Mouse (Mus musculus) spleen, adult 2 months (tissue): ENCODE measurements at regions not wholly inside any gene's neighbourhood (a gene's known extent, or its start where the extent isn't known, plus 50 kb on each side); places are given as distances from the start of the nearest gene placed in this dataset.

Source experiments
- CTCF ChIP-seq: fragments of 200-500 bp; IDR thresholded peaks from 2 replicates; pipeline ENCODE4 v1.5.1; 2011; ENCODE audit warnings: mild to moderate bottlenecking, inconsistent platforms; ENCODE audit not compliant: insufficient read depth, insufficient read length, insufficient replicate concordance; ENCODE audit errors: extremely low read depth
- POLR2A ChIP-seq: fragments of 200-500 bp; IDR thresholded peaks from 2 replicates; pipeline ENCODE4 v1.6.1; 2011; ENCODE audit warnings: low read depth, low read length, inconsistent platforms

- TF ChIP-seq CTCF, result no peak
- no peak for TF ChIP-seq POLR2A
Measured at GRCm38 (mm10) chr15:64434502-64434901, 374.2 kb upstream of the Fam49b start.
